Mouse (Mus musculus) olfactory bulb, adult 2 months (tissue): ENCODE measurements around the gene Lrrc8b.

Source experiments
- CTCF ChIP-seq: fragments of 200-500 bp; IDR thresholded peaks from 2 replicates; pipeline ENCODE4 v1.5.1; 2012; ENCODE audit warnings: low read depth, mild to moderate bottlenecking, low read length, moderate library complexity; ENCODE audit not compliant: insufficient read depth
- POLR2A ChIP-seq: fragments of 200-500 bp; IDR thresholded peaks from 2 replicates; pipeline ENCODE4 v1.6.1; 2012; ENCODE audit warnings: mild to moderate bottlenecking, low read depth, low read length, moderate library complexity; ENCODE audit not compliant: insufficient read depth

- TF ChIP-seq CTCF: no peak
- no peak for TF ChIP-seq POLR2A
Observed at GRCm38 (mm10) chr5:105496133-105496532, 80.6 kb downstream of the Lrrc8b start.
